Mouse (Mus musculus): ENCODE data around the gene Pnpla7.

Gene Pnpla7

DNA sequence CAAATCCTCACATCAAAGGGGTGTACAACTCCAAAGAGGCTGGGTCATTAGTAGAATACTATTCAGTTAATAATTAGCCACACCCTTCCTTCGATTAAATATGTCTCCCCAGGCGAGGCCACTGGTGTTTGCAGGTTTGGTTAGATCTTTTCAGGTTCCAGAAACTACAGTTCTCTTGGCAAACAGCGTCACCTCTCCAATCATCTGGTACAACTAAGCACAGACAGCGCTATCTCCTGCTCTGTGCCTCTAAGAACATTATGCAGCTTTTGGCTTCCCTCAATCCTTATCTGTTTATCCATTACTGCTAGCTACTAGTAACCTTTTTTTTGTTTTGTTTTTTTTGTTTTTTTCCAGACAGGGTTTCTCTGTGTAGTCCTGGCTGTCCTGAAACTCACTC lies 93.7 kb downstream of the Pnpla7 start:
- DNase-seq (ENCODE audit: low read depth, low spot score): no peak

DNA sequence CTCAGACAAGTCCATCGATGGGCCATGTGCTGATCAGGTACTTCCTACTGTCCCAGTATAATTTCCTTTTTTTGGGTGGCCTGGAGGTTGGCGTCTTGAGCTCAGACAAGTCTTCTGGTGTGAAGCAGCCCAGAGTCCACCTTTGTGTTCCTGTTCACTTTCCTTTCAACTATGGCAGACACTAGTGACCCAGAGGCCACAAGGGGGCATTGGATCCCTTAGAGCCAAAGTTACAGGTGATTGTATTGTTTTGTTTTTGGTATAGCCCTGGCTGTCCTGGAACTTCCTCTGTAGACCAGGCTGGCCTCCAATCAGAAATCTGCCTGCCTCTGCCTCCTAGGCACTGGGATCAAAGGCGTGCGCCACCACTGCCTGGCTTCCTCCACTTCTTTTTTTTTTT lies 96.6 kb downstream of the Pnpla7 start:
- no peak for DNase-seq (ENCODE audit: low read depth, low spot score)

DNA sequence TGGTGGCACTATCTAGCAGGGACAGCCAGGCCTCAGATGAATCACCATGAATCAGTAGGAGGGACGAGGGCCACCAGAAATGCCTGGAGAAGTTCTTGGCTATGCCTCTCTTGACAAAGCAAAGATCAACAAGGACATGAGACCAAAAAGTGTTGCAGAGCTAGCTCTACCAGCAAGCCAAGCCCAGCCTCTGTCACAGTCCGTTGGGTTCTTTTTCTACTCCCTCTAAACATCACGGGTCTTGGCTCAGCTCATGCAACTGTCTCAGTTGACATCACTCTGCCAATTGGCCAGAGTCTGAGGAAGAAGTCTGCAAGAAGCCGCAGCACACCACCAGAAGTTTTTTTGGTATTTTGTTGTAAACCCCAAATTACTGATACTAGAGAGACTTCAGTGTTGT lies 99.7 kb downstream of the Pnpla7 start:
- DNase-seq (ENCODE audit: low read depth, low spot score): no peak

DNA sequence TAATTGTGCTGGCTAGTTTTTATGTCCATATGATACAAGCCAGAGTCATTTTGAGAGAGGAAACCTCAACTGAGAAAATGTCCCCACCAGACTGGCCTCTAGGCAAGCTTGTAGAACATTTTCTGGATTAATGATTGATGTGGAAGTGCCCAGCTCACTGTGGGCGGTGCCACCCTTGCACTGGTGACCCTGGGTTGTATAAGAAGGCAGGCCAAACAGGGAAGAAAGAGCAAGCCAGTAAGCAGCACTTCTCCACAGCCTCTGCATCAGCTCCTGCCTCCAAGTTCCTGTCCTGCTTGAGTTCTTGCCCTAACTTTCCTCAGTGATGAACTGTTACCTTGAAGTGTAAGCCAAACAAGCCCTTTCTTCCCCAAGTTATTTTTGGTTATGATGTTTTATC lies 103.1 kb downstream of the Pnpla7 start:
- DNase-seq (ENCODE audit: low read depth, low spot score): no peak

DNA sequence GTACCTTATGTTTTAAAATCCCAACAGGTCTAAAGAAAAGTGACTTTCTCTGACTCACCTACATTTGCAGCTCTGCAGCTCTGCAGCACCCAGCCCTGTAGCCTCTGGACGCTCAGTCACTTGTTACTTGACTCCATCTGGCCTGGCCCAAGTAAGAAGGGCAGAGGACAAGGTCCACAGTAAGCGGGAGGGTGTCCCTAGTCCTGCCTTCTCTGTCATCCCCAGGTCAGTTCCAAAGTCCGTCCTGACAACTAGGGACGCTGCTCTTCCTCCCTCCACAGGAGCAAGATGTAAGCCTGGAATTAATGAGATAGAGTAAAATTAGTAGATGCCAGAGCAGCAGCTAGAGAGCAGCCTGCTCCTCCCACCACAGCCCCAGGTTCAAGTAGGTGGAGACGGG lies 104.2 kb downstream of the Pnpla7 start, which contains the start of gene Entpd8:
Gene Entpd8 (plus strand): TSS at position 229 of the 400 bp plus-strand sequence.
- DNase-seq (ENCODE audit: low read depth, low spot score): no peak

DNA sequence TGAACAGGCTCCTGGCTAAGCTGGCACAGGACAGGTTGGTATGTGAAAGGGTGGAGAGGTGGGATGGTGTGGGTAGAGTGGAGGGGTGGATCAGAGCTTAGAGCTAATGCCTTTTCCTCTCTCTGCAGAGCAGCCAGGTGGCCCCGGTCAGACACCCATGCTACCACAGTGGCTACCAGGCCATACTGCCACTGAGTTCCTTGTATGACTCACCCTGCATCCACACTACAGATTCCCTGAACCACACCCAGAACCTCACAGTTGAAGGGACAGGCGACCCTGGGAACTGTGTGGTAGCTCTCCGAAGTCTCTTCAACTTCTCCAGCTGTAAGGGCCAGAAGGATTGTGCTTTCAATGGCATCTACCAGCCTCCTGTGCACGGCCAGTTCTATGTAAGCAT lies 107.9 kb downstream of the Pnpla7 start:
- no peak for DNase-seq (ENCODE audit: low read depth, low spot score)

DNA sequence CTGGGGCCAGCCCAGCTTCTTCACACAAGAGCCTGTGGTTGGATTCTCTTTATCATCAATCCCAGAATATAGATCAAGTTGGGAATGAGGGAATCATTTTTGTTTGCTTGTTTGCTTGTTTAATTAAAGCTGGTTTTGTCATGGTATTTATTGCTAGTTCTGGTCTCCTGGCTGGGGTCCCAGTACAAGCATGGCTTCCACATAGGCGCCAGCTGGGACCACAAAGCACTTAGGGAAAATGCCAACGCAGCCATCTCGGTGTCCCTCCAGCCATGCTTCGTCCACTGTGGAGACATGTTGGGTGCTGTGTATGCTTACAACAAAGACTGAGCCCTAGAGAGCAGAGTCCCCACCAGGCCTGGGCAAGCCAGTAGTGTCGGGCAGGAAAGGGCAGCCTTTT lies 109.7 kb downstream of the Pnpla7 start:
- DNase-seq (ENCODE audit: low read depth, low spot score): no peak

DNA sequence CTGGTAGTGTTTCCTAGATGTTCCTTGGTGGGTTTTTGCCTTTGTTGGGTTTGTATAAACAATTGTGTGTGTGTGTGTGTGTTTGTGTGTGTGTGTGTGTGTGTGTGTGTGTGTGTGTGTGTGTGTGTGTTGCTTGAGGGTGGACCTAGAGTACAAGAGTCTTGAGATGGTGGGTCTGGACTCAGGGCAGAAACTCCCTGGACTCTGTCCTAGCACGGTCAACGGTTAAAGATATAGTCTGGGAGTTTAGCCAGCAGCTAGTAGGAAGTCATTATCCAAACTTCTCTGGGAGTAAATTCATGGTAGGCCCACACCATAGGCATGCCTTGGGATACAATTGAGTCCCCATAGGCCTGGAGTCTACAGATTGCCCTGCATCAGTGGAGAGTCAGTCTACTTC lies 112.0 kb downstream of the Pnpla7 start:
- no peak for DNase-seq (ENCODE audit: low read depth, low spot score)

DNA sequence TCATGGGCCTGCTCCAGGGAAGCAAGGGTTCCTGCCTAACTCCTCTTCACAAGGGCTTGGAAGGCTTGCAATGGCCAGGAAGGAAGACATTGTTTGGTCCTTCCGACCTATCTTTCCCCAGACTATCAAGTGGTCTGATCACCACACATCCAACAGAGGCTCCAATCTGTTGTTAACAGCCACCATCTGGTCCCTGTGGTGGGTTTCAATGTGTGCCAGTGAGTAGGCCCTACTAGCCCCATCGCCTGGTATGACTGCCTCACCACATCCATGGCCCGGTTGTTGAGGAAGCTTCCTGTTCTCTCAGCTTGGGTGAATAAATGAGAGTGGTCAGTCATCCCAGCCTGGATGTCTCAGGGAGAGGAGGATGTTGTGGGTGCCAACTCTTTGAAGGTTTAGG lies 112.8 kb downstream of the Pnpla7 start:
- no peak for DNase-seq (ENCODE audit: low read depth, low spot score)

DNA sequence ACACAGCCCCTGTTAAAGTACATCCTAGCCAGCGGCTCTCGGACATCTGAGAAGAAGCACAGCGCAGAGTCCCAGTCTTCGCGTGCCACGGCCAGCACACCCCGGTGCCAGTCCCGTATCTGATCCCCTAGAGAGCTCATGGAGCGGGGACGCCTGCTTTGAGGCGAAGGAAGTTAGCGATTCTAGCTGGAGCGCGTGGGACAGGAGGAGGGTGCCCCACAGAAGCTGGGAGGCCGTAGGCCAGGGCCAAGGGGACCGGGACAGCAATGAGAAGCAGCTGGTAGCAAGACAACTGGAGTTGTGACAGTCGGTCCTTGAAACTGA lies 118.9 kb downstream of the Pnpla7 start:
- DNase-seq (ENCODE audit: low read depth, low spot score): no peak

DNA sequence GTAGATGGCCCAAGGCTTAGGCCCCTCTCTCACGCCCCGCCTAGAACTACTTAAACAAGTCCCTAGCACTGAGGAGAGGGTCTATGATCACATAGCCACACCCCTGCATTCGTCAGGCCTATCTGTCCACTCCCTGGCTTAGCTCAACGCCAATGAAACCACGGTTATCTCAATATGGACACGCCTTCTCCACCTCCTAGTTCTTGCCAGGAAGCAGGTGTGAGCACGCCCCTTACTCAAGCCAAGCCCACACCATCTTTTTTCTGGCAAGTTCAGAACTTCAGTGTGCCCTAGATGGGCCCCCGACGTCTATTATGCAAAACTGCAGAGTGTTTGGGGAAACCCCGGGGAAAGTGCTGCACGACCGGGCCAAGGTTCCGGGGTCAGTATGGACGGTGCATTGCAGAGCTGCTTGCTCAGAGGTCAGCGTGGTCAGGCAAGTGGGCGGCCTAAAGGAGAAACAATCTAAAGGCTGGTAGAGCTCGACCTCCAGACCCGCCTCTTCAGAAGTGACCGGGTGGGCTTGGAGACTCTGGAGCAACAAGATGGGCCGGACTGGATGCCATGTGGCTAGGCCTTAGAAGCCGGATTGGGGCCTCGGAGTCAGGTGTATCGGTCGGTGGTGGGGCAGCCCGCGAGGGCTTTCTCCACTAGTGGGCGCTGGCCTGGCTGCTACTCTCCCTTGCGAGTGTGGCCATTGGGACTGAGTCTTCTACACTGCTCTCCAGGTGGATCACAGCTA lies 119.4 kb downstream of the Pnpla7 start, which contains the start of gene Noxa1:
Gene Noxa1 (minus strand): TSS at position 41 of the 742 bp plus-strand sequence.
- DNase-seq (ENCODE audit: low read depth, low spot score): peak; percentile 31

DNA sequence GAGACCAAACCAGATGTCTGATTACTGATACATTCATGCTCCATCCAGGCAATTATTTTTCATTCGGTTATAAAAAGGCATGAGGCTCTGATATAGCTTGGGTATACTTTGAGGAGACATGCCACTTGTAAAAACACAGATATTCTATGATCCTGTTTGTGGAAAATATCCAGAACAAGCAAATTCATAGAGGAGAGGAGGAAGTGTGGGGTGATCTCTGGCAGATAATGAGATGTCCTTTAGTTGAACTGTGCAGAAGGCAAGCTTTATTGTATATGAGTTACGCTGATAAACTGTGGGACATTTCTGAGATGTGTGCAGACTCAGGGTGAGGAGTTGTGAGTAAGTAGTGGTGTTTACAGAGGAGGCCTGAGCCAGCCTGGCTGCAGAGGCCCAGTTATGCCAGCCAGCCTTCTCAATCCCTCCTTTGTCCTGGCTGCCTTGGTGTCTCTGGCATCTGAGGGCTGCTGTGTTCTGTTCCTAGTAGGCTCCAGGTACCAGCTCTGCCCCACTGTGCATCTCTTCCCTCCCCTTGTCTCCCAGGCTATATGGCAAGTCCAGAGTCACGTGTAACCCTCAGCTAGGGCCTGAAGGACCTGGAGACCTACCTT lies 122.3 kb downstream of the Pnpla7 start:
- no peak for DNase-seq (ENCODE audit: low read depth, low spot score)

DNA sequence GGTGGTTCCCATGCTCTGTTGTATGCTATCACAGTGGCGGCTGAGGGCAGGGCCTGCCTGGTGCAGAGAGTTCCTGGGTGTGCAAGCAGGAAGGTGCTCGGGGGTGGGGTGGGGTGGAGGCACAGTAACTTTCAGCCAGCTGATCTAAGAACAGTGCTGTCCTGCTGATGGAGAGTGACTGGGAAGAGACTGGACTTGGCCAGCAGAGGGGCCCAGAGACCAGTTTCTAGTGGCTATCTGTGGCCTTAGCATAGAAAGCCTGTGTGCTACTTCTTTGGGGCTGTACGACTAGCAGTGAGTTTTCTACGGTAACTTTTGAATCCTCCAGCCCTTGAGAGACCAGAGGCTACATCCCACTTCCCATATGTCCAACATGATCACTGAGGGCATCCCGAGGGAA lies 123.1 kb downstream of the Pnpla7 start:
- DNase-seq (ENCODE audit: low read depth, low spot score): no peak

DNA sequence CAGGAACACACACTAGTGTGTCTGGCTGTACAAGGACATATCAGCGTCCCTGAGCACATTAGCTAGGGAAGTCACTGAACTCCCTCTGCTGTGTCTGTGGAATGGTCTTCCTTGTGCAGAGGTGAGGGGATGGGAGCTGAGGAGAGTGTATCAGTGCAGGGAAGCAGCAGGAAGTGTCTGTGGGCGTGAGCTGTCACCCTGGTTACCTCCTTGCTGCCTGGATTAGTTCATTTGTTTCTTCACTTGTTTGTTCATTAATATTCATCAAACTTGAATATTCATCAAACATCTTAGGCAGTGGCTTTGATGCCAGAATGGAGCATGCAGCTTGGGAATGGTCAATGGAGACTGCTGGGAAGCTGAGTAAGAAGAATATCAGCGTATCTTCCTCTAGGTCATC lies 123.9 kb downstream of the Pnpla7 start:
- DNase-seq (ENCODE audit: low read depth, low spot score): no peak
